Mouse (Mus musculus) forebrain, postnatal 0 days (tissue): Measurements from ENCODE around the gene Itpkb. TPM values are rescaled to one million over a fixed set of nuclear protein-coding genes. Genes with fewer than 3 reads are reported as not detected.
A peak's percentile ranks its signal among the peaks of the same experiment; 100 is the strongest.
"Not testable (repeated sequence)": the region's sequence is repeated elsewhere in the genome, so short reads cannot be mapped to it uniquely, and the experiment has no call there.

Source experiments
- ATAC-seq: fragments of 200-750 bp; cut with Nextera tagmentation; 2 replicates; pipeline ENCODE4 v1.8.0; 2017; ENCODE audit warnings: mild to moderate bottlenecking, moderate library complexity
- DNase-seq: peaks from one replicate; pipeline ENCODE4 v3.0.0-alpha.2; 2015
- H3K27ac ChIP-seq: fragments of 300-500 bp; sonication (generic); 2 replicates; pipeline ENCODE4 v1.5.1; 2014; ENCODE audit warnings: low read depth, mild to moderate bottlenecking, antibody characterized with exemption, low read length, moderate library complexity, mixed read lengths
- H3K27me3 ChIP-seq: fragments of 300-500 bp; sonication (generic); 2 replicates; pipeline ENCODE4 v1.6.1; 2014; ENCODE audit warnings: mild to moderate bottlenecking, low read length, mixed read lengths; ENCODE audit not compliant: insufficient read depth
- H3K36me3 ChIP-seq: fragments of 300-500 bp; sonication (generic); 2 replicates; pipeline ENCODE4 v1.6.1; 2014; ENCODE audit warnings: mild to moderate bottlenecking, moderate library complexity; ENCODE audit not compliant: insufficient read depth
- H3K4me1 ChIP-seq: fragments of 300-500 bp; sonication (generic); 2 replicates; pipeline ENCODE4 v1.6.1; 2014; ENCODE audit warnings: antibody characterized with exemption; ENCODE audit not compliant: insufficient read depth
- H3K4me2 ChIP-seq: fragments of 300-500 bp; sonication (generic); 2 replicates; pipeline ENCODE4 v1.6.1; 2014; ENCODE audit warnings: low read depth, mild to moderate bottlenecking, moderate library complexity
- H3K4me3 ChIP-seq: fragments of 300-500 bp; sonication (generic); 2 replicates; pipeline ENCODE4 v1.5.1; 2014; ENCODE audit warnings: low read depth, low read length, mixed read lengths
- H3K9ac ChIP-seq: fragments of 300-500 bp; sonication (generic); 2 replicates; pipeline ENCODE4 v1.6.1; 2014; ENCODE audit warnings: mild to moderate bottlenecking
- H3K9me3 ChIP-seq: fragments of 300-500 bp; sonication (generic); 2 replicates; pipeline ENCODE4 v1.6.1; 2016; ENCODE audit warnings: low read length
- CTCF ChIP-seq: sonication (generic); IDR thresholded peaks from 2 replicates; pipeline ENCODE4 v1.5.1; 2016; ENCODE audit warnings: antibody characterized with exemption, control low read depth, low read depth
- WGBS: fragments of 180-500 bp; shearing (Covaris S2); extraction: QIAGEN DNeasy Blood & Tissue Kit; methylation state at CpG from one replicate; pipeline ENCODE4 v1.1.7; 2014; 5-methylcytosine and 5-hydroxymethylcytosine counted together
- polyA plus RNA-seq: library from polyadenylated mRNA; unstranded; fragments of >200 nt; fragmentation: Nextera tagmentation; extraction: Ambion mirVana; gene quantifications from 2 replicates; pipeline ENCODE4 v1.2.1, GENCODE M21; 2015
- total RNA-seq: library from RNA; depleted of rRNA; stranded (reverse); fragments of >200 nt; gene quantifications from 2 replicates; pipeline ENCODE4 v1.2.3, GENCODE M21; 2014

Gene Itpkb
- total and polyA plus RNA-seq, 2 experiments from 2014 or later: 1.9 to 6.4 TPM

GRCm38 (mm10) chr1:180388481-180388880 is 58.2 kb downstream of the Itpkb start:
- Histone ChIP-seq H3K4me3 (no peak overlapping the region), H3K9ac (no peak overlapping the region), H3K4me2 (peak overlapping the region; percentile 54; the same call in 1 of the 2 replicates), H3K4me1 (peaks cover 7% of the 10 kb centered on the region), H3K9me3 (no peaks in the 10 kb centered on the region), H3K27me3 (no peaks in the 10 kb centered on the region), H3K36me3 (no peaks in the 10 kb centered on the region), H3K27ac (peak overlapping the region; percentile 24)
- no peak for TF ChIP-seq CTCF
- no peak for DNase-seq
- ATAC-seq: no peak
- WGBS: 38% methylated on average over 1 of the region's 1 CpGs

GRCm38 (mm10) chr1:180389213-180389760 is 59.0 kb downstream of the Itpkb start:
- DNase-seq, H3K9ac ChIP-seq, H3K27ac ChIP-seq, H3K27me3 ChIP-seq, H3K9me3 ChIP-seq, H3K4me3 ChIP-seq, H3K36me3 ChIP-seq, H3K4me1 ChIP-seq, ATAC-seq, H3K4me2 ChIP-seq: not testable (repeated sequence)
- 88% methylated on average over 11 of the region's 11 CpGs for WGBS

- H3K27ac ChIP-seq: no peak overlapping the region
- no peaks in the 10 kb centered on the region for H3K27me3 ChIP-seq
- no peak for ATAC-seq
- WGBS: 73% methylated on average over 3 of the region's 3 CpGs
- H3K4me3 ChIP-seq: no peak overlapping the region
- no peaks in the 10 kb centered on the region for H3K9me3 ChIP-seq
- no peak for TF ChIP-seq CTCF
- no peak overlapping the region for H3K9ac ChIP-seq
- no peak for DNase-seq
- no peak overlapping the region for H3K4me2 ChIP-seq
- peaks cover 7% of the 10 kb centered on the region for H3K4me1 ChIP-seq
- no peaks in the 10 kb centered on the region for H3K36me3 ChIP-seq
Measured at GRCm38 (mm10) chr1:180390321-180390731, 60.0 kb downstream of the Itpkb start.

- H3K4me3 ChIP-seq: no peak overlapping the region
- 77% methylated on average over 10 of the region's 10 CpGs for WGBS
- no peak overlapping the region for H3K4me2 ChIP-seq
- TF ChIP-seq CTCF: no peak
- H3K9me3 ChIP-seq: no peaks in the 10 kb centered on the region
- no peak overlapping the region for H3K9ac ChIP-seq
- H3K36me3 ChIP-seq: no peaks in the 10 kb centered on the region
- no peaks in the 10 kb centered on the region for H3K27me3 ChIP-seq
- ATAC-seq (no peak), DNase-seq (no peak)
- H3K4me1 ChIP-seq: peaks cover 7% of the 10 kb centered on the region
- no peak overlapping the region for H3K27ac ChIP-seq
Measured at GRCm38 (mm10) chr1:180390746-180391574, 60.7 kb downstream of the Itpkb start.

- WGBS: 94% methylated on average over 4 of the region's 4 CpGs
- Histone ChIP-seq H3K4me2 (no peak overlapping the region), H3K27ac (no peak overlapping the region), H3K9me3 (no peaks in the 10 kb centered on the region), H3K36me3 (no peaks in the 10 kb centered on the region), H3K9ac (no peak overlapping the region), H3K4me3 (no peak overlapping the region), H3K27me3 (no peaks in the 10 kb centered on the region), H3K4me1 (peaks cover 7% of the 10 kb centered on the region)
- DNase-seq: no peak
- no peak for TF ChIP-seq CTCF
- ATAC-seq: no peak
Measured at GRCm38 (mm10) chr1:180391575-180391945, 61.3 kb downstream of the Itpkb start.

- H3K36me3 ChIP-seq: no peaks in the 10 kb centered on the region
- peaks cover 7% of the 10 kb centered on the region for H3K4me1 ChIP-seq
- H3K4me3 ChIP-seq: no peak overlapping the region
- 89% methylated on average over 5 of the region's 5 CpGs for WGBS
- H3K9me3 ChIP-seq: no peaks in the 10 kb centered on the region
- H3K4me2 ChIP-seq: no peak overlapping the region
- ATAC-seq: no peak
- no peak overlapping the region for H3K27ac ChIP-seq
- no peak overlapping the region for H3K9ac ChIP-seq
- H3K27me3 ChIP-seq: no peaks in the 10 kb centered on the region
- no peak for DNase-seq
- TF ChIP-seq CTCF: no peak
Measured at GRCm38 (mm10) chr1:180392137-180392798, 62.0 kb downstream of the Itpkb start.
